Mouse (Mus musculus): Measurements from ENCODE around the gene Gm13290. TPM values are rescaled to one million over a fixed set of nuclear protein-coding genes. Genes with fewer than 3 reads are reported as not detected.
"Not testable (repeated sequence)": the region's sequence is repeated elsewhere in the genome, so short reads cannot be mapped to it uniquely, and the experiment has no call there.

Gm13290 gene
- polyA plus RNA-seq, 1 experiment from 2014 or later = not detected

DNA sequence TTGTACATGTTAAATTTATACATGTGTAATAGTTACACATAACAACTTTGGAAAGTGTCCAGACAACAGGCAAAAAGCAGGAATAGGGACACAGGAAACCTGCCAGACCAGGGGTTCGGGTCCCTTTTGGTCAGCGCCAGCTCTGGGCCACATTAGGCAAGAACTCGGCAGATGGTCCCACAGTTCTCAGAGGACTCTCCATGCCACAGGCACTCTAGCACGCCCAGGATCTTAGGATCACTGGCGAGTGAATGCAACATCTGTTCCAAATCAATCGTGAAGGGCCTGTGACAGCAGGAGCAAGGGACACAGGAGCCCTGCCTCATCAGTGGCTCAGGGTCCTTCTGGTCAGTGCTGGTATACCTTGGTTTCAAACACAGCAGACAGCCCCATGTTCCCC is 23.7 kb upstream of the Gm13290 start:
- Histone ChIP-seq H3K27me3 (ENCODE audit: control insufficient read depth, insufficient read depth, low read length) (no peaks in the 10 kb centered on the region), H3K4me1 (ENCODE audit: control insufficient read depth in 2 of 2, insufficient read depth in 2 of 2, low read length in 2 of 2) (no peaks in the 10 kb centered on the region), H3K36me3 (ENCODE audit: control insufficient read depth, insufficient read depth, low read length) (no peaks in the 10 kb centered on the region), H3K27ac (replicated peaks in 1 of 2; ENCODE audit: control insufficient read depth in 1 of 2, insufficient read depth in 1 of 2, low read depth in 2 of 2, low read length in 2 of 2) (no peak overlapping the region), H3K9ac (ENCODE audit: low read length) (no peak overlapping the region), H3K4me2 (ENCODE audit: low read length) (no peak overlapping the region), H3K4me3 (ENCODE audit: control insufficient read depth in 1 of 2, insufficient read depth in 1 of 2, low read depth in 1 of 2, low read length in 2 of 2) (no peak overlapping the region), H3K9me3 (ENCODE audit: control insufficient read depth, low read length) (no peaks in the 10 kb centered on the region)
- 59% methylated on average over 6 of the region's 6 CpGs for WGBS
- no peak for ATAC-seq (ENCODE audit: insufficient number of reproducible peaks, insufficient read depth, low FRiP score, low read depth)

DNA sequence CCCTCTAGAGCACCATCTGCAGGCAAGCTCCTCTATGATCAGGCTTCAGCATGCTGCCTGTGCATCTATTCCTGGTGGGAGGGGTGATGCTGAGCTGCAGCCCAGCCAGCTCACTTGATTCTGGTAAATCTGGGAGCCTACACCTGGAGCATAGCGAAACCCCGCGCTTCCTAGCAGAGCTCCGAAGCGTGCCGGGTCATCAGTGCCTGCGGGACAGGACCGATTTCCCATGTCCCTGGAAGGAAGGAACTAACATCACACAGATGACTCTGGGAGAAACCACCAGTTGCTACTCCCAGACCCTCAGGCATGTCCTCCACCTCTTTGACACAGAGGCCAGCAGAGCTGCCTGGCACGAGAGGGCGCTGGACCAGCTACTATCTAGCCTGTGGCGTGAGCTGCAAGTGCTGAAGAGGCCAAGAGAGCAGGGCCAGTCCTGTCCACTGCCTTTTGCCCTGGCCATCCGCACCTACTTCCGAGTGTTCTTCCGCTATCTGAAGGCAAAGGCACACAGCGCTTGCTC is 18.8 kb upstream of the Gm13290 start, which contains the start of gene Gm13271:
Gene Gm13271, plus strand, starts transcription at position 51 of the 523 bp plus-strand sequence.
- ATAC-seq (ENCODE audit: insufficient number of reproducible peaks, insufficient read depth, low FRiP score, low read depth) = not testable (repeated sequence)
- 61% methylated on average over 15 of the region's 15 CpGs for WGBS
- peak within 1 kb of the TSS; percentile 73; the same call in 1 of the 2 replicates for H3K4me2 ChIP-seq (ENCODE audit: low read length)

DNA sequence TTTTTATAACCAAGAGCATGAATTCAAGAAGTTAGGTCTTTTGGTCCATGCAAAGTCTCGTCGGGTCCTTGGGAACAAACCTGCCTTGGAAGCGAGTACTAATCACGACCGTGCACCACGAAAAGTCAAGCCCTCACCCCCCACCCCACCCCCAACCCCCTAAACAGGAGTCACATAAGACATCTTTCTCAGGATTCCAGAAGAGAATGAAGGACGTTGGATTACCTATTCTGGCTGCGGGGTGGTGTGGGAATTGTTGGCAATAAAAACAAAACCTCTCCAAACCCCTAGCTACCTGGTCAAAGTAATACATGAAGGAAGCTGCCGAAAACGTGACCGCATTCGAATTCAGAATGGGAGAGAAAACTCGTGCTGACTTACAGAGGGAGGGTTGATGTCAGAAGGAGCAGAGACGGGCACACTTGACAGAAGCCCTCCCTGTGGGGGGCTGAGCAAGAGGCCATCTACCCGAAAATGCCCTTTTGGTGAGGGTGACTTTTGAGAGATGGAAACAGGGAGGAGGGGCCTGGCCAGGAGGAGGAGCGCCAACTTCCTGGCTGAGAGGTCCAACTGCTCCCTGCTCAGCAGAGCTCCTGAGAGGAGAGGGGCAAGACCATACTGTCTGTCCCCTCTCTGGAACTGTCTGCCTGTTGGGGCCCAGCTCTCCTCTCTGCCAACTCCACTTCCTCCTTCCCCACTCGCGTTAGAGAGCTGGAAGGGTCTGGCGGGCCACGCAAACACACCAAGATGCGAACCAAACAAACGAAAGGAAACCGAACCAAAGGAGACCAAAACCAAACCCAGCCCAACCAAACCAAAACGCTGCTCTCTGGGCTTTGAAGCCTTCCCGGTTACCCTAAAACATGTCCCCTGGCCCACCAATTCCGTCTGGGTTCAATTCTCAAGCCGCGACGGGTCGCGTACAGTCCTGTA is 16.8 kb upstream of the Gm13290 start:
- H3K9me3 ChIP-seq (ENCODE audit: control insufficient read depth, low read length); H3K4me1 ChIP-seq (ENCODE audit: control insufficient read depth in 2 of 2, insufficient read depth in 2 of 2, low read length in 2 of 2); H3K36me3 ChIP-seq (ENCODE audit: control insufficient read depth, insufficient read depth, low read length); ATAC-seq (ENCODE audit: insufficient number of reproducible peaks, insufficient read depth, low FRiP score, low read depth); H3K27me3 ChIP-seq (ENCODE audit: control insufficient read depth, insufficient read depth, low read length): not testable (repeated sequence)
- Histone ChIP-seq H3K27ac (replicated peaks in 1 of 2; ENCODE audit: control insufficient read depth in 1 of 2, insufficient read depth in 1 of 2, low read depth in 2 of 2, low read length in 2 of 2) (peak overlapping the region; percentile 87 to 97), H3K4me3 (ENCODE audit: control insufficient read depth in 1 of 2, insufficient read depth in 1 of 2, low read depth in 1 of 2, low read length in 2 of 2) (peak overlapping the region; percentile 49 to 55), H3K9ac (ENCODE audit: low read length) (peak overlapping the region; percentile 82), H3K4me2 (ENCODE audit: low read length) (peak overlapping the region; percentile 73)
- 12% methylated on average over 28 of the region's 31 CpGs for WGBS

More for the DNA sequence above, 18.8 kb upstream of the Gm13290 start, which contains the start of gene Gm13271:
- not testable (repeated sequence) for H3K9ac ChIP-seq (ENCODE audit: low read length); H3K9me3 ChIP-seq (ENCODE audit: control insufficient read depth, low read length); H3K27me3 ChIP-seq (ENCODE audit: control insufficient read depth, insufficient read depth, low read length); H3K4me1 ChIP-seq (ENCODE audit: control insufficient read depth in 2 of 2, insufficient read depth in 2 of 2, low read length in 2 of 2); H3K4me3 ChIP-seq (ENCODE audit: control insufficient read depth in 1 of 2, insufficient read depth in 1 of 2, low read depth in 1 of 2, low read length in 2 of 2); H3K36me3 ChIP-seq (ENCODE audit: control insufficient read depth, insufficient read depth, low read length); H3K27ac ChIP-seq (replicated peaks in 1 of 2; ENCODE audit: control insufficient read depth in 1 of 2, insufficient read depth in 1 of 2, low read depth in 2 of 2, low read length in 2 of 2)

DNA sequence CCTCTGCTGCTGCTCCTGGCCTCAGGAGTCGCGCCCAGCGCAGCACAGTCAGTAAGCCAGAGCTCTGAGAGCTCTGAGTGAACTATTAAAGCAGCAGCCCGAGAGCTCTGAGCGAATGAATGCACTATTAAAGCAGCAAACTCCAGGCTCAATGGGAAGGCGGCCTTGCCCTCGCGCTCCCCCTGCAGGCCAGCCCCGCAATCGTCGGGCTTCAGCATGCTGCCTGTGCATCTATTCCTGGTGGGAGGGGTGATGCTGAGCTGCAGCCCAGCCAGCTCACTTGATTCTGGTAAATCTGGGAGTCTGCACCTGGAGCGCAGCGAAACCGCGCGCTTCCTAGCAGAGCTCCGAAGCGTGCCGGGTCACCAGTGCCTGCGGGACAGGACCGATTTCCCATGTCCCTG is 16.0 kb upstream of the Gm13290 start:
- WGBS = 0% methylated on average over 11 of the region's 21 CpGs
- peak overlapping the region; percentile 73 for H3K4me2 ChIP-seq (ENCODE audit: low read length)
- H3K9me3 ChIP-seq (ENCODE audit: control insufficient read depth, low read length); H3K27me3 ChIP-seq (ENCODE audit: control insufficient read depth, insufficient read depth, low read length); H3K36me3 ChIP-seq (ENCODE audit: control insufficient read depth, insufficient read depth, low read length); H3K4me1 ChIP-seq (ENCODE audit: control insufficient read depth in 2 of 2, insufficient read depth in 2 of 2, low read length in 2 of 2): not testable (repeated sequence)
- peak; percentile 98 for ATAC-seq (ENCODE audit: insufficient number of reproducible peaks, insufficient read depth, low FRiP score, low read depth)
- H3K9ac ChIP-seq (ENCODE audit: low read length) = peak overlapping the region; percentile 82
- H3K27ac ChIP-seq (replicated peaks in 1 of 2; ENCODE audit: control insufficient read depth in 1 of 2, insufficient read depth in 1 of 2, low read depth in 2 of 2, low read length in 2 of 2) = peak overlapping the region; percentile 87 to 97
- H3K4me3 ChIP-seq (ENCODE audit: control insufficient read depth in 1 of 2, insufficient read depth in 1 of 2, low read depth in 1 of 2, low read length in 2 of 2) = peak overlapping the region; percentile 49 to 55

DNA sequence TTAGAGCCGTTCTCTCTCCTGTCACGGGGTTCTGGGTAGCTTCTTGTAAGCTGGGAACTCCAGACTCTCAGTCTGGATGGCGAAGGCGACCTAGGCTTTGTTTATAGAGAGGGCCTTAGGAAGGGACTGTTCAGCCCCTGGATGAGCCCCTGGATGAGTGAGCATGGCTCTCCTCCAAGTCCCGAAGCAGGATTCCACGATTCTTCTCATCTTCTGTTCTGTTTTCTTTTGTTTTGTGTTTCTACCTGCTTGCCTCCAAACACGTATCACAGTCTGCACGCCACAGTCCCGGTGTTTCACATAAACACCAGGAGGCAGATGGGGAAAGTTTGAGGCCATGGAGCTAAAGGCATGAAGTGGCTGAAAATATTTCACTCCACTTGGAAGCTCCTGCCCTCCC is 14.9 kb upstream of the Gm13290 start:
- H3K36me3 ChIP-seq (ENCODE audit: control insufficient read depth, insufficient read depth, low read length); H3K9me3 ChIP-seq (ENCODE audit: control insufficient read depth, low read length); H3K27me3 ChIP-seq (ENCODE audit: control insufficient read depth, insufficient read depth, low read length); H3K9ac ChIP-seq (ENCODE audit: low read length); H3K4me3 ChIP-seq (ENCODE audit: control insufficient read depth in 1 of 2, insufficient read depth in 1 of 2, low read depth in 1 of 2, low read length in 2 of 2); H3K4me1 ChIP-seq (ENCODE audit: control insufficient read depth in 2 of 2, insufficient read depth in 2 of 2, low read length in 2 of 2); ATAC-seq (ENCODE audit: insufficient number of reproducible peaks, insufficient read depth, low FRiP score, low read depth); H3K27ac ChIP-seq (replicated peaks in 1 of 2; ENCODE audit: control insufficient read depth in 1 of 2, insufficient read depth in 1 of 2, low read depth in 2 of 2, low read length in 2 of 2); H3K4me2 ChIP-seq (ENCODE audit: low read length): not testable (repeated sequence)
- 87% methylated on average over 7 of the region's 9 CpGs for WGBS

DNA sequence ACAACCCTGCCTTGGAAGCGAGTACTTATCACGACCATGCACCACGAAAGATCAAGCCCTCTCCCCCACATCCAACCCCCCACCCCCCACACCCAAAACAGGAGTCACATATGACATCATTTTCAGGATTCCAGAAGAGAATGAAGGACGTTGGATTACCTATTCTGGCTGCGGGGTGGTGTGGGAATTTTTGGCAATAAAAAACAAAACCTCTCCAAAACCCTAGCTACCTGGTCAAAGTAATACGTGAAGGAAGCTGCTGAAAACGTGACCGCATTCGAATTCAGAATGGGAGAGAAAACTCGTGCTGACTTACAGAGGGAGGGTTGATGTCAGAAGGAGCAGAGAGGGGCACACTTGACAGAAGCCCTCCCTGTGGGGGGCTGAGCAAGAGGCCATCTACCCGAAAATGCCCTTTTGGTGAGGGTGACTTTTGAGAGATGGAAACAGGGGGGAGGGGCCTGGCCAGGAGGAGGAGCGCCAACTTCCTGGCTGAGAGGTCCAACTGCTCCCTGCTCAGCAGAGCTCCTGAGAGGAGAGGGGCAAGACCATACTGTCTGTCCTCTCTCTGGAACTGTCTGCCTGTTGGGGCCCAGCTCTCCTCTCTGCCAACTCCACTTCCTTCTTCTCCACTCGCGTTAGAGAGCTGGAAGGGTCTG is 13.9 kb upstream of the Gm13290 start, which contains the start of gene Gm13283:
Gene Gm13283, plus strand, starts transcription at position 510 of the 659 bp plus-strand sequence.
- not testable (repeated sequence) for H3K27me3 ChIP-seq (ENCODE audit: control insufficient read depth, insufficient read depth, low read length); H3K9ac ChIP-seq (ENCODE audit: low read length); H3K36me3 ChIP-seq (ENCODE audit: control insufficient read depth, insufficient read depth, low read length); ATAC-seq (ENCODE audit: insufficient number of reproducible peaks, insufficient read depth, low FRiP score, low read depth); H3K4me1 ChIP-seq (ENCODE audit: control insufficient read depth in 2 of 2, insufficient read depth in 2 of 2, low read length in 2 of 2); H3K9me3 ChIP-seq (ENCODE audit: control insufficient read depth, low read length)
- peak within 1 kb of the TSS; percentile 41 for H3K4me2 ChIP-seq (ENCODE audit: low read length)
- H3K4me3 ChIP-seq (ENCODE audit: control insufficient read depth in 1 of 2, insufficient read depth in 1 of 2, low read depth in 1 of 2, low read length in 2 of 2) = peak within 1 kb of the TSS; percentile 24 to 42; a peak in 3 of 4 replicates
- WGBS = 12% methylated on average over 6 of the region's 14 CpGs
- H3K27ac ChIP-seq (replicated peaks in 1 of 2; ENCODE audit: control insufficient read depth in 1 of 2, insufficient read depth in 1 of 2, low read depth in 2 of 2, low read length in 2 of 2) = peak within 1 kb of the TSS; percentile 66 to 73

DNA sequence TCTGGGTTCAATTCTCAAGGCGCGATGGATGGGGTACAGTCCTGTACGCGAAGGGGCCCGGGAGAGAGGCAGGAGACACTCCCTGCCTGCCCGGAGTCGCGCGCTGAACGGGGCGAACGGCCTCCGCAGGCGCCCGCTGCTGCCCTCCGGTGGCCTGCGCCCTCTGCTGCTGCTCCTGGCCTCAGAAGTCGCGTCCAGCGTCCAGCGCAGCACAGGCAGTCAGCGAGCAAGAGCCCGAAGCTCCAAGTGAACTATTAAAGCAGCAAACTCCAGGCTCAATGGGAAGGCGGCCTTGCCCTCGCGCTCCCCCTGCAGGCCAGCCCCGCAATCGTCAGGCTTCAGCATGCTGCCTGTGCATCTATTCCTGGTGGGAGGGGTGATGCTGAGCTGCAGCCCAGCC is 13.2 kb upstream of the Gm13290 start:
- Histone ChIP-seq H3K4me3 (ENCODE audit: control insufficient read depth in 1 of 2, insufficient read depth in 1 of 2, low read depth in 1 of 2, low read length in 2 of 2) (peak overlapping the region; percentile 24 to 42; a peak in 3 of 4 replicates), H3K27ac (replicated peaks in 1 of 2; ENCODE audit: control insufficient read depth in 1 of 2, insufficient read depth in 1 of 2, low read depth in 2 of 2, low read length in 2 of 2) (peak overlapping the region; percentile 66 to 73), H3K4me2 (ENCODE audit: low read length) (peak overlapping the region; percentile 41)
- not testable (repeated sequence) for H3K9me3 ChIP-seq (ENCODE audit: control insufficient read depth, low read length); H3K27me3 ChIP-seq (ENCODE audit: control insufficient read depth, insufficient read depth, low read length); H3K9ac ChIP-seq (ENCODE audit: low read length); H3K36me3 ChIP-seq (ENCODE audit: control insufficient read depth, insufficient read depth, low read length); H3K4me1 ChIP-seq (ENCODE audit: control insufficient read depth in 2 of 2, insufficient read depth in 2 of 2, low read length in 2 of 2); ATAC-seq (ENCODE audit: insufficient number of reproducible peaks, insufficient read depth, low FRiP score, low read depth)
- WGBS = 0% methylated on average over 22 of the region's 28 CpGs
